ENCODE assay signal across 15 mouse cellular contexts in the genomic region with DNA sequence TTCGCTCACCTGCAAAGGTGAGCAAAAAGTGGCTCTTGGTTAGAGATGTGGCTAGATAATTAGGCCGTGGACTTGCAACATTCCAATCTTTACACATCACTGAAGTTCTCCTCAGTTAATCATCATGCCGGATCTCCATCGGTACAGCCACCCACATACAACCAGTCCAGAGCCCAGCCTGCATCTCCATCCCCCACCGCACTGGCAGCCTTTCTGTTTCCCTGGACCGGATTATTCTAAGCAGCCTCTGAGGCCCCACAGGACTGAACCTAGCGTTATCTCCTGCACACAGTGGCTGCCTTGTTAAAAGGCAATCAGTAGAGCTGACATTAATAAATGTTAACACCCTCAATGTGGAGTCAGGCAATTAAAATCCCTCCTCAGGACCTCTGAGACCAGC.
DNase-seq lines count a peak whose midpoint lies in the region; ATAC-seq and TF ChIP-seq lines count a peak whose summit lies in the region.
"Had no signal": no experiment of that assay in that cellular context is flagged by ENCODE, and none has a peak within 500 bp of the region (broad histone marks: within the 10 kb centered on the region; RNA-seq: fewer than 3 reads in every experiment).

No protein-coding gene starts in this region.

- no peaks in the 10 kb centered on the region for H3K27me3 ChIP-seq in forebrain, embryonic 14.5 days (replicated peaks; ENCODE audit: control insufficient read depth, insufficient read depth, low read length)
- no peaks in the 10 kb centered on the region for H3K27me3 ChIP-seq in forebrain, postnatal 0 days (ENCODE audit: insufficient read depth, low read length)
- no peaks in the 10 kb centered on the region for H3K27me3 ChIP-seq in neural tube, embryonic 14.5 days (ENCODE audit: control insufficient read depth, insufficient read depth, low read length)
- H3K27me3 ChIP-seq: liver, embryonic 13.5 days had no signal

- no peaks in the 10 kb centered on the region for H3K4me1 ChIP-seq in forebrain, embryonic 14.5 days (ENCODE audit: control insufficient read depth, insufficient read depth, low read length)
- H3K4me1 ChIP-seq in forebrain, postnatal 0 days (ENCODE audit: insufficient read depth): no peaks in the 10 kb centered on the region
- no peaks in the 10 kb centered on the region for H3K4me1 ChIP-seq in neural tube, embryonic 14.5 days (ENCODE audit: control insufficient read depth, insufficient read depth, low read length)
- H3K4me1 ChIP-seq: liver, embryonic 13.5 days had no signal

- ATAC-seq in forebrain, embryonic 14.5 days: no peak
- no peak for ATAC-seq in forebrain, postnatal 0 days
- ATAC-seq in neural tube, embryonic 14.5 days (ENCODE audit: low read depth): peak; percentile 44; the same call in 1 of the 2 replicates

- H3K4me2 ChIP-seq in forebrain, embryonic 14.5 days (ENCODE audit: low read length): no peak overlapping the region
- no peak overlapping the region for H3K4me2 ChIP-seq in forebrain, postnatal 0 days (ENCODE audit: low read depth)
- no peak overlapping the region for H3K4me2 ChIP-seq in neural tube, embryonic 14.5 days (ENCODE audit: low read depth, low read length)
- H3K4me2 ChIP-seq: heart, embryonic 11.5 days; liver, embryonic 13.5 days had no signal

- TF ChIP-seq CTCF in forebrain, postnatal 0 days (IDR thresholded peaks at IDR 0.05; ENCODE audit: low read depth): no peak
- TF ChIP-seq CTCF in left cerebral cortex, adult 2 months (IDR thresholded peaks at IDR 0.05): no peak

- DNase-seq in forebrain, embryonic 14.5 days (ENCODE audit: low spot score): peak; percentile 10
- no peak for DNase-seq in forebrain, postnatal 0 days
- peak; percentile 34 to 45 for DNase-seq in left cerebral cortex, adult 2 months (ENCODE audit: extremely low spot score in 1 of 2, low spot score in 2 of 2)
- DNase-seq in left cerebral cortex, adult 11 months (ENCODE audit: low spot score): no peak
- peak; percentile 62 to 69 for DNase-seq in layer of hippocampus, adult 8-10 months (ENCODE audit: low spot score in 2 of 2)
- DNase-seq in urinary bladder, postnatal 4 days (ENCODE audit: low spot score in 2 of 2): no peak
- no peak for DNase-seq in heart, postnatal 36 days
- DNase-seq: cerebellum, adult 8-10 months; gastrocnemius, adult 2 months; liver, embryonic 13.5 days; lung, postnatal 36 days; thymus, adult 2 months had no signal

- H3K4me3 ChIP-seq in forebrain, embryonic 14.5 days (ENCODE audit: low read depth, low read length): no peak overlapping the region
- no peak overlapping the region for H3K4me3 ChIP-seq in forebrain, postnatal 0 days (ENCODE audit: low read depth, low read length)
- H3K4me3 ChIP-seq in left cerebral cortex, adult 2 months: no peak overlapping the region
- H3K4me3 ChIP-seq in neural tube, embryonic 14.5 days (ENCODE audit: low read depth, low read length): no peak overlapping the region
- H3K4me3 ChIP-seq: erythroblast, embryonic 14.5 days; gastrocnemius, adult 2 months; liver, embryonic 13.5 days had no signal

- no peaks in the 10 kb centered on the region for H3K9me3 ChIP-seq in forebrain, embryonic 14.5 days (replicated peaks; ENCODE audit: control insufficient read depth, low read length)
- no peaks in the 10 kb centered on the region for H3K9me3 ChIP-seq in forebrain, postnatal 0 days (ENCODE audit: low read length)
- no peaks in the 10 kb centered on the region for H3K9me3 ChIP-seq in neural tube, embryonic 14.5 days (ENCODE audit: control insufficient read depth, low read length)
- H3K9me3 ChIP-seq: liver, embryonic 13.5 days had no signal

- H3K36me3 ChIP-seq in forebrain, embryonic 14.5 days (ENCODE audit: control insufficient read depth, insufficient read depth, low read length): no peaks in the 10 kb centered on the region
- no peaks in the 10 kb centered on the region for H3K36me3 ChIP-seq in forebrain, postnatal 0 days (ENCODE audit: insufficient read depth)
- no peaks in the 10 kb centered on the region for H3K36me3 ChIP-seq in neural tube, embryonic 14.5 days (ENCODE audit: control insufficient read depth, insufficient read depth, low read length)
- H3K36me3 ChIP-seq: liver, embryonic 13.5 days had no signal

- H3K9ac ChIP-seq in forebrain, embryonic 14.5 days (ENCODE audit: low read length): no peak overlapping the region
- no peak overlapping the region for H3K9ac ChIP-seq in forebrain, postnatal 0 days
- H3K9ac ChIP-seq in neural tube, embryonic 14.5 days (replicated peaks; ENCODE audit: low read depth, low read length): no peak overlapping the region
- H3K9ac ChIP-seq: liver, embryonic 13.5 days had no signal

- 32% methylated on average over 7 of the region's 7 CpGs for WGBS in forebrain, embryonic 14.5 days
- 35% methylated on average over 7 of the region's 7 CpGs for WGBS in forebrain, postnatal 0 days
- 52% methylated on average over 7 of the region's 7 CpGs for WGBS in neural tube, embryonic 14.5 days

- intact Hi-C loops in left cerebral cortex, adult 2 months (cut with DNase I): loop anchor here (2.0 kb wide), 1 partner anchor 96 kb away; no protein-coding TSS in a partner anchor
- intact Hi-C loops in heart, postnatal 36 days (cut with DNase I): no loop called here

- H3K27ac ChIP-seq in forebrain, embryonic 14.5 days (ENCODE audit: low read depth, low read length): no peak overlapping the region
- H3K27ac ChIP-seq in forebrain, postnatal 0 days (ENCODE audit: low read depth, low read length): no peak overlapping the region
- no peak overlapping the region for H3K27ac ChIP-seq in left cerebral cortex, adult 2 months
- H3K27ac ChIP-seq in neural tube, embryonic 14.5 days (ENCODE audit: low read depth, low read length): no peak overlapping the region
- H3K27ac ChIP-seq: gastrocnemius, adult 2 months; liver, embryonic 13.5 days had no signal

Comparison
In these comparisons a context has a peak if more than half of its experiments do, and no peak if none do; other contexts are left out.
1. DNase-seq: peak in forebrain, embryonic 14.5 days (single experiment), left cerebral cortex, adult 2 months (2 of 2) and layer of hippocampus, adult 8-10 months (2 of 2); none in forebrain, postnatal 0 days (single experiment), left cerebral cortex, adult 11 months (single experiment), urinary bladder, postnatal 4 days (0 of 2) and heart, postnatal 36 days (0 of 2).